ENCODE assay signal across 9 mouse cellular contexts in genomic region chr2:163903461-163903860, GRCm38 (mm10).
A peak's percentile ranks its signal among the peaks of the same experiment; 100 is the strongest.
DNase-seq lines count a peak whose midpoint lies in the region.
"Had no signal": no experiment of that assay in that cellular context is flagged by ENCODE, and none has a peak within 500 bp of the region (broad histone marks: within the 10 kb centered on the region; RNA-seq: fewer than 3 reads in every experiment).

No protein-coding gene starts in this region.

- DNase-seq in heart, adult 11 months, result peak; percentile 90
- DNase-seq in heart, adult 9 months (ENCODE audit: low spot score in 2 of 2), result no peak
- DNase-seq in lung, adult 18-20 months, result peak; percentile 5 to 11
- no peak for DNase-seq in lung, postnatal 14 days
- peak; percentile 80 to 83 for DNase-seq in cerebellum, adult 18-20 months
- no peak for DNase-seq in right cerebral cortex, postnatal 36 days (ENCODE audit: low spot score in 2 of 2)
- DNase-seq in right cerebral cortex, postnatal 25 days, result no peak
- DNase-seq in ovary, postnatal 36 days (ENCODE audit: low spot score), result no peak
- DNase-seq: kidney, postnatal 25 days had no signal

Comparison
In these comparisons a context has a peak if more than half of its experiments do, and no peak if none do; other contexts are left out.
1. DNase-seq: peak in heart, adult 11 months (single experiment), lung, adult 18-20 months (2 of 2) and cerebellum, adult 18-20 months (2 of 2); none in heart, adult 9 months (0 of 2), lung, postnatal 14 days (single experiment), right cerebral cortex, postnatal 36 days (0 of 2), right cerebral cortex, postnatal 25 days (single experiment) and ovary, postnatal 36 days (single experiment).